Mouse (Mus musculus) embryo, embryonic 10 days (tissue): ENCODE results near the gene Tma7.

ENCODE experiments used
- DNase-seq: peaks from one replicate; pipeline ENCODE4 v3.0.0-alpha.2; 2015; ENCODE audit warnings: low spot score

The Tma7 gene

GRCm38 (mm10) chr9:109041351-109041750 is 41.0 kb downstream of the Tma7 start:
- DNase-seq = no peak

- no peak for DNase-seq
Measured at GRCm38 (mm10) chr9:109040906-109041305, 41.5 kb downstream of the Tma7 start.

GRCm38 (mm10) chr9:109040216-109040615 is 42.2 kb downstream of the Tma7 start:
- DNase-seq = no peak

- no peak for DNase-seq
Measured at GRCm38 (mm10) chr9:109039681-109040080, 42.7 kb downstream of the Tma7 start.

GRCm38 (mm10) chr9:109038901-109039364 is 43.5 kb downstream of the Tma7 start:
- DNase-seq = no peak

- peak; percentile 77 for DNase-seq
Measured at GRCm38 (mm10) chr9:109038086-109038895, 44.1 kb downstream of the Tma7 start, which contains the start of gene Shisa5. Shisa5 (plus strand) TSS chr9:109038565.

GRCm38 (mm10) chr9:109032435-109032834 is 50.0 kb downstream of the Tma7 start:
- DNase-seq = no peak

GRCm38 (mm10) chr9:109031686-109032085 is 50.7 kb downstream of the Tma7 start:
- no peak for DNase-seq

GRCm38 (mm10) chr9:109031001-109031400 is 51.4 kb downstream of the Tma7 start:
- no peak for DNase-seq

- DNase-seq = no peak
Measured at GRCm38 (mm10) chr9:109030312-109030711, 52.1 kb downstream of the Tma7 start.

GRCm38 (mm10) chr9:109028919-109029318 is 53.5 kb downstream of the Tma7 start:
- no peak for DNase-seq

- DNase-seq = no peak
Measured at GRCm38 (mm10) chr9:109028421-109028820, 54.0 kb downstream of the Tma7 start.

GRCm38 (mm10) chr9:109027521-109027920 is 54.9 kb downstream of the Tma7 start:
- no peak for DNase-seq
